Mouse (Mus musculus) layer of hippocampus, postnatal 14 days (tissue): Measurements from ENCODE around the gene Glyat. TPM values are rescaled to one million over a fixed set of nuclear protein-coding genes. Genes with fewer than 3 reads are reported as not detected.

Experiments used
- DNase-seq, 2 experiments: peaks; one replicate each; pipeline ENCODE4 v3.0.0; 2021 to 2022; ENCODE audit warnings: low spot score in 2 of 2, mixed read lengths in 1 of 2
- total RNA-seq, 2 experiments: library from RNA; stranded (reverse); gene quantifications; 2 replicates each; pipeline ENCODE4 v1.2.3; 2021

Glyat gene
- total RNA-seq, 2 experiments from 2014 or later = 0.21 to 0.24 TPM

GRCm38 (mm10) chr19:12677812-12678211 lies 44.7 kb downstream of the Glyat start, which contains the start of gene Olfr1443:
Gene Olfr1443 (plus strand): TSS chr19:12678112.
- no peak for DNase-seq

- no peak for DNase-seq
These were observed 51.5 kb downstream of the Glyat start for GRCm38 (mm10) chr19:12684638-12685037.

- DNase-seq = no peak
These were observed 52.1 kb downstream of the Glyat start for GRCm38 (mm10) chr19:12685231-12685630.

- DNase-seq = no peak
These were observed 62.5 kb downstream of the Glyat start, which contains the start of gene Keg1 for GRCm38 (mm10) chr19:12695590-12695989. Gene Keg1 (plus strand): TSS chr19:12695786.

GRCm38 (mm10) chr19:12696221-12696620 lies 63.1 kb downstream of the Glyat start:
- no peak for DNase-seq

Other genes starting within 250 kb of the Glyat start
- not detected for gene Olfr1440, start 246.0 kb upstream of the Glyat start, total RNA-seq
- gene Olfr1441, start 215.9 kb upstream of the Glyat start, total RNA-seq = not detected
- gene Pfpl, start 205.4 kb upstream of the Glyat start, total RNA-seq = not detected
- gene Mpeg1, start 172.5 kb upstream of the Glyat start, total RNA-seq = 1 to 10 TPM; 5.4 to 5.6 TPM
- 10 to 100 TPM; 37.0 to 41.8 TPM for gene Dtx4, start 131.9 kb upstream of the Glyat start, total RNA-seq
- 1 to 10 TPM; 1.6 to 2.2 TPM for gene Fam111a, start 87.6 kb upstream of the Glyat start, total RNA-seq
- gene Gm4952, start 33.3 kb upstream of the Glyat start, total RNA-seq = under 1 TPM; 0.14 to 0.33 TPM
- gene Olfr1442, start 37.1 kb downstream of the Glyat start, total RNA-seq = not detected
- gene Olfr1443, start 44.8 kb downstream of the Glyat start, total RNA-seq = not detected
- not detected for gene Keg1, start 62.5 kb downstream of the Glyat start, total RNA-seq
- gene Cntf, start 132.3 kb downstream of the Glyat start, total RNA-seq = 1 to 10 TPM; 3.0 to 4.7 TPM
- 10 to 100 TPM; 89.1 to 95.0 TPM for gene Zfp91, start 162.8 kb downstream of the Glyat start, total RNA-seq
- gene Lpxn, start 162.9 kb downstream of the Glyat start, total RNA-seq = 1 to 10 TPM; 1.9 to 2.0 TPM
- gene Gm5244, start 213.4 kb downstream of the Glyat start, total RNA-seq = not detected
- not detected for gene Olfr1444, start 224.0 kb downstream of the Glyat start, total RNA-seq